Mouse (Mus musculus): ENCODE data around the gene Rnls.

Gene Rnls

GRCm38 (mm10) chr19:33262421-33262820 is 129.7 kb downstream of the Rnls start:
- no peak for DNase-seq (ENCODE audit: low read depth, low spot score)

GRCm38 (mm10) chr19:33259164-33259563 is 132.9 kb downstream of the Rnls start:
- DNase-seq (ENCODE audit: low read depth, low spot score): no peak

GRCm38 (mm10) chr19:33253893-33254292 is 138.2 kb downstream of the Rnls start:
- DNase-seq (ENCODE audit: low read depth, low spot score): no peak

GRCm38 (mm10) chr19:33252226-33252625 is 139.9 kb downstream of the Rnls start:
- DNase-seq (ENCODE audit: low read depth, low spot score): no peak

GRCm38 (mm10) chr19:33244196-33244595 is 147.9 kb downstream of the Rnls start:
- DNase-seq (ENCODE audit: low read depth, low spot score): peak; percentile 56

- no peak for DNase-seq (ENCODE audit: low read depth, low spot score)
Measured at GRCm38 (mm10) chr19:33240386-33240785, 151.7 kb downstream of the Rnls start.

- no peak for DNase-seq (ENCODE audit: low read depth, low spot score)
Measured at GRCm38 (mm10) chr19:33232902-33233301, 159.2 kb downstream of the Rnls start.

GRCm38 (mm10) chr19:33231303-33231702 is 160.8 kb downstream of the Rnls start:
- no peak for DNase-seq (ENCODE audit: low read depth, low spot score)

- DNase-seq (ENCODE audit: low read depth, low spot score): peak; percentile 84
Measured at GRCm38 (mm10) chr19:33227004-33227403, 165.1 kb downstream of the Rnls start.

GRCm38 (mm10) chr19:33225858-33226705 is 166.0 kb downstream of the Rnls start:
- no peak for DNase-seq (ENCODE audit: low read depth, low spot score)

GRCm38 (mm10) chr19:33225002-33225376 is 167.1 kb downstream of the Rnls start:
- DNase-seq (ENCODE audit: low read depth, low spot score): no peak

- peak; percentile 11 for DNase-seq (ENCODE audit: low read depth, low spot score)
Measured at GRCm38 (mm10) chr19:33224181-33225001, 167.7 kb downstream of the Rnls start.

GRCm38 (mm10) chr19:33223766-33224165 is 168.3 kb downstream of the Rnls start:
- no peak for DNase-seq (ENCODE audit: low read depth, low spot score)

- no peak for DNase-seq (ENCODE audit: low read depth, low spot score)
Measured at GRCm38 (mm10) chr19:33223276-33223675, 168.8 kb downstream of the Rnls start.

GRCm38 (mm10) chr19:33222595-33223223 is 169.4 kb downstream of the Rnls start:
- DNase-seq (ENCODE audit: low read depth, low spot score): no peak

- DNase-seq (ENCODE audit: low read depth, low spot score): no peak
Measured at GRCm38 (mm10) chr19:33217791-33218300, 174.2 kb downstream of the Rnls start.

- DNase-seq (ENCODE audit: low read depth, low spot score): no peak
Measured at GRCm38 (mm10) chr19:33209709-33210108, 182.4 kb downstream of the Rnls start.

- DNase-seq (ENCODE audit: low read depth, low spot score): no peak
Measured at GRCm38 (mm10) chr19:33207991-33208390, 184.1 kb downstream of the Rnls start.

GRCm38 (mm10) chr19:33205389-33205788 is 186.7 kb downstream of the Rnls start:
- DNase-seq (ENCODE audit: low read depth, low spot score): no peak

GRCm38 (mm10) chr19:33202422-33202821 is 189.7 kb downstream of the Rnls start:
- no peak for DNase-seq (ENCODE audit: low read depth, low spot score)

- DNase-seq (ENCODE audit: low read depth, low spot score): no peak
Measured at GRCm38 (mm10) chr19:33201181-33201580, 190.9 kb downstream of the Rnls start.

GRCm38 (mm10) chr19:33192064-33192463 is 200.0 kb downstream of the Rnls start:
- DNase-seq (ENCODE audit: low read depth, low spot score): no peak

All from ZHBTc4 (cell line).